Mouse (Mus musculus) testis, adult 2 months (tissue): ENCODE results near the gene Mrfap1.

Source experiments
- CTCF ChIP-seq: fragments of 200-500 bp; IDR thresholded peaks from 2 replicates; pipeline ENCODE4 v1.5.1; 2012; ENCODE audit warnings: low read depth, mild to moderate bottlenecking, inconsistent platforms, low read length, moderate library complexity; ENCODE audit not compliant: control insufficient read depth, insufficient read depth, insufficient replicate concordance
- POLR2A ChIP-seq: fragments of 200-500 bp; IDR thresholded peaks from 2 replicates; pipeline ENCODE4 v1.6.1; 2012; ENCODE audit warnings: low read depth, mild to moderate bottlenecking, inconsistent platforms, low read length, moderate library complexity; ENCODE audit not compliant: control insufficient read depth

- TF ChIP-seq CTCF (no peak), POLR2A (no peak)
Observed at GRCm38 (mm10) chr5:36809123-36809522, 12.6 kb upstream of the Mrfap1 start.
